Mouse (Mus musculus) A20 (cell line): Measurements from ENCODE around the gene Slc39a11.

Experiments
- DNase-seq: peaks from one replicate; pipeline ENCODE4 v3.0.0-alpha.2; 2011; ENCODE audit warnings: low read depth, low spot score

The Slc39a11 gene

GRCm38 (mm10) chr11:113649353-113650210 is at the start of gene Slc39a11:
TSS of gene Slc39a11 (minus strand) at chr11:113650079.
- DNase-seq = peak; percentile 91

- DNase-seq = no peak
These were observed 49.8 kb upstream of the Slc39a11 start for GRCm38 (mm10) chr11:113699643-113700042.

GRCm38 (mm10) chr11:113698013-113698545 is 48.2 kb upstream of the Slc39a11 start:
- no peak for DNase-seq

GRCm38 (mm10) chr11:113697571-113697970 is 47.7 kb upstream of the Slc39a11 start:
- DNase-seq = no peak

DNA sequence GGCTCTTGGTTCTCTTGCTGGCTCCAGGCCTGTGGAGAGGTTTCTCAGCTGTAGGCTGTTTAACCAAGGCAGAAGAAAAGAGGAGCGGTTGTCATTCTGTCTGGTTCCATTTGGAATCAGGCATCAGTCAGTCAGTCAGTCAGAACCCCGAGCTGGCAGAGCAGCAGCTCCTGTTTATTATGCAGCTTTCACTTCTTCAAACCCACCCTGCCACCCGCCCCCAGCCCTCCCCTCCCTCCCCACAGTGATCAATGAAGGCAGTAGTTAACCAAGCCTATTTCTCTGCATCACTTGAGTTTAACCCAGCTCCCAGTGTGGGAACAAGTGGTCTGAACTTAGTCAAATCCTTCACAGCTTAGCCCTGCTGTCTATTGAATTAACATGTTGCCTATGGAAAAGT is 42.0 kb upstream of the Slc39a11 start:
- DNase-seq = peak; percentile 62

DNA sequence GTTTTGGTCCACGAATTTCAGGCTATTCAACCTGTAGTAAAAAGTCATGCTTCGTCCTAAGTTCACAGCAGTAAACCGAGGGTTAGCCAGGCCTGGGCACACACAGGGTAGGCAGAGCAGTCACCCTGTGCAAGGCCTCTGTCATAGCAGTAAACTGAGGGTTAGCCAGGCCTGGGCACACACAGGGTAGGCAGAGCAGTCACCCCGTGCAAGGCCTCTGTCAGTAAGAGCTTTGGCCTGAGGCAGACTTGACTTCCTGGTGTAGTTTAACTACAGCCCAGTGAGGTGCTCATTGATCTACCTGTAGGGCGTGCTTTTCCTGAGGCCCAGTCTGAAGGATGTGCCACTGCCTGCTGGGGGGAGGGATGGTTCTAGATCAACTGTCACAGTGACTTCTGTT is 41.4 kb upstream of the Slc39a11 start:
- no peak for DNase-seq

GRCm38 (mm10) chr11:113690506-113690905 is 40.6 kb upstream of the Slc39a11 start:
- DNase-seq = no peak

GRCm38 (mm10) chr11:113687031-113687430 is 37.2 kb upstream of the Slc39a11 start:
- no peak for DNase-seq

GRCm38 (mm10) chr11:113684707-113685426 is 35.0 kb upstream of the Slc39a11 start:
- DNase-seq = no peak

- peak; percentile 98 for DNase-seq
These were observed 34.3 kb upstream of the Slc39a11 start, which contains the start of the genes Fam104a and D11Wsu47e for GRCm38 (mm10) chr11:113683957-113684706. TSS of gene Fam104a (minus strand) at chr11:113684155. TSS of gene D11Wsu47e (plus strand) at chr11:113684412.

DNA sequence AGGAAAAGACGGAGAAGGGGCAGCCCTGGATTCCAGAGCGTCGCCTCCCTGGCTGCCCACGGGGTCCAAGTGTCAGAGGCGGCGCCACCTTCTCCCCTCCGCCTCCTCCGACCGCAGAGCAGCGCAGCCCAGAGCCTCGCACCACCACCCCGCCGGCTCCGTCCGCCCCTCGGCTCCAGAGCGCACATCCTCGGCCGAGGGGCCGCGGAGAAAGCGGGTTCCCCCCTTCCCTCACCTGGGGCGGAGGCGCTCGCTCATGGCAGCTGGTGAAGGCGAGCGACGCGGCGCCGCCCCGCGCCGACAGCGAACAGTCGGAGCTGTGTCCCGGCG is 33.7 kb upstream of the Slc39a11 start:
- no peak for DNase-seq

DNA sequence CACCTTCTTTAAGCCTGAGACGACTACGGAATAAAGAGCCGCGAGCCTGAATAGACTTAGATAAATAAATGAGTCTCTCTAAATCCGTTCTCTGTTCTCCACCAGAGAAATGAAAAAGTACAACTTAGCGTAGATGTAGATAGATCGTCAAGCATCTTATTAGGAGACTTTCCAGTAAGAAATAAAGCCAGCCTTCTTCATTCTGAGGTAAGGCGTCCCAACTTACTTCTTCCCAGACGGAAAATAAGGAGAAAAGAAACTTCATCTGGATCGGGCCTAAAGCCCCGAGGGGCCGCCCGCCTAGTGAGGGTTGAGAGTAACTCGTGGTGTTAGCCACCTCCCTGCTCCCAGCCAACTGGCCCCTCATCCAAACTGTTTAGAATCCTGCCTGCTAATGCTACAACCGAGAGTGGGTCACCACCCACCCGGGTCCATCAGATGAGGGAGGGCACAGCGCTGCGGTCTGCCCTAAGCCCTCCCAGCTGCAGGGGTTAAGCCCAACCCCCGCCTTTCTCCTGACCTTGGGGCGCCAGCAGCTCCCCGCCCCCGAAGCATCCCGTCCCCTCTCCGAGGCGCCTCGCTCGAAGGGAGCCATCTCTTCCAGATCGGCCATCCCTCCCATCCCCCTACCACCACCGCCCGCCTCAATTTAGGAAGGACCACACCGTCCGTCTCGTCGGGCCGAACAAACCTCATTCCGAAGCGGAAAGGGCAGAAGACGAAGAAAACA is 33.2 kb upstream of the Slc39a11 start:
- peak; percentile 83 for DNase-seq

GRCm38 (mm10) chr11:113681979-113682378 is 32.1 kb upstream of the Slc39a11 start:
- DNase-seq = peak; percentile 29

GRCm38 (mm10) chr11:113680954-113681353 is 31.1 kb upstream of the Slc39a11 start:
- no peak for DNase-seq

- DNase-seq = peak; percentile 83
These were observed 28.5 kb upstream of the Slc39a11 start for GRCm38 (mm10) chr11:113678373-113678772.

GRCm38 (mm10) chr11:113677378-113677777 is 27.5 kb upstream of the Slc39a11 start:
- no peak for DNase-seq

- peak; percentile 64 for DNase-seq
These were observed 27.0 kb upstream of the Slc39a11 start for GRCm38 (mm10) chr11:113676847-113677246.

GRCm38 (mm10) chr11:113674595-113674994 is 24.7 kb upstream of the Slc39a11 start:
- no peak for DNase-seq

GRCm38 (mm10) chr11:113673614-113674013 is 23.7 kb upstream of the Slc39a11 start:
- DNase-seq = no peak

- DNase-seq = no peak
These were observed 19.8 kb upstream of the Slc39a11 start for GRCm38 (mm10) chr11:113669711-113670110.

- no peak for DNase-seq
These were observed 19.0 kb upstream of the Slc39a11 start for GRCm38 (mm10) chr11:113668857-113669256.
